31 mouse cellular contexts compared by ENCODE assay signal in genomic region chr11:66218469-66218868, GRCm38 (mm10). TPM values are rescaled to one million over a fixed set of nuclear protein-coding genes. Genes with fewer than 3 reads are reported as not detected.
DNase-seq lines count a peak whose midpoint lies in the region; ATAC-seq and TF ChIP-seq lines count a peak whose summit lies in the region.
"Had no signal": no experiment of that assay in that cellular context is flagged by ENCODE, and none has a peak within 500 bp of the region (broad histone marks: within the 10 kb centered on the region; RNA-seq: fewer than 3 reads in every experiment).

No protein-coding gene starts in this region.

- H3K27me3 ChIP-seq in midbrain, postnatal 0 days (ENCODE audit: insufficient read depth, low read length) = no peaks in the 10 kb centered on the region
- H3K27me3 ChIP-seq: embryonic facial prominence, embryonic 13.5 days; forebrain, embryonic 15.5 days; heart, embryonic 15.5 days; hindbrain, embryonic 12.5 days; limb, embryonic 13.5 days; megakaryocyte, embryonic 14.5 days; midbrain, embryonic 12.5 days; neural tube, embryonic 13.5 days; Patski had no signal

- H3K4me2 ChIP-seq in midbrain, postnatal 0 days (ENCODE audit: low read depth, low read length, poor library complexity, severe bottlenecking) = no peak overlapping the region
- H3K4me2 ChIP-seq: embryonic facial prominence, embryonic 13.5 days; forebrain, embryonic 15.5 days; heart, embryonic 15.5 days; hindbrain, embryonic 12.5 days; limb, embryonic 13.5 days; liver, embryonic 11.5 days; midbrain, embryonic 12.5 days; neural tube, embryonic 13.5 days had no signal

- DNase-seq in frontal cortex, adult 2 months (ENCODE audit: extremely low spot score in 1 of 2, low spot score in 1 of 2) = peak; percentile 40 to 70
- DNase-seq in frontal cortex, postnatal 14 days (ENCODE audit: low spot score in 2 of 2) = no peak
- DNase-seq in left cerebral cortex, adult 11 months (ENCODE audit: low spot score) = peak; percentile 31
- no peak for DNase-seq in left cerebral cortex, postnatal 4 days
- peak; percentile 38 to 84 for DNase-seq in left cerebral cortex, postnatal 25 days (ENCODE audit: low spot score in 2 of 2)
- no peak for DNase-seq in midbrain, postnatal 0 days (ENCODE audit: low spot score)
- DNase-seq in lung, adult 18-20 months = no peak
- DNase-seq: adrenal gland, postnatal 10 days; cerebellum, adult 11 months; cerebellum, adult 9-11 months; gastrocnemius, postnatal 14 days; heart, postnatal 36 days; kidney, adult 9 months; kidney, postnatal 10 days; lung, postnatal 36 days had no signal

- TF ChIP-seq CTCF in cortical plate, adult 2 months (IDR thresholded peaks at IDR 0.05; ENCODE audit: extremely low read depth, insufficient read depth, low read length) = peak; percentile 14; the same call in 1 of the 2 replicates
- TF ChIP-seq CTCF in midbrain, postnatal 0 days (IDR thresholded peaks at IDR 0.05) = no peak

- WGBS in midbrain, postnatal 0 days = 79% methylated on average over 3 of the region's 3 CpGs

- H3K4me3 ChIP-seq in cortical plate, adult 2 months (ENCODE audit: insufficient read depth, low read length) = no peak overlapping the region
- H3K4me3 ChIP-seq in midbrain, postnatal 0 days (ENCODE audit: low read depth, low read length) = no peak overlapping the region
- H3K4me3 ChIP-seq: embryonic facial prominence, embryonic 13.5 days; forebrain, embryonic 10.5 days; forebrain, embryonic 15.5 days; heart, embryonic 10.5 days; heart, embryonic 15.5 days; hindbrain, embryonic 12.5 days; limb, embryonic 13.5 days; megakaryocyte, embryonic 14.5 days; midbrain, embryonic 12.5 days; neural tube, embryonic 13.5 days had no signal

- H3K4me1 ChIP-seq in cortical plate, adult 2 months (ENCODE audit: control insufficient read depth, insufficient read depth, low read length) = no peaks in the 10 kb centered on the region; the same call in 1 of the 2 replicates
- no peaks in the 10 kb centered on the region for H3K4me1 ChIP-seq in midbrain, postnatal 0 days (ENCODE audit: insufficient read depth, low read length)
- H3K4me1 ChIP-seq: embryonic facial prominence, embryonic 13.5 days; forebrain, embryonic 10.5 days; heart, embryonic 10.5 days; heart, embryonic 15.5 days; hindbrain, embryonic 12.5 days; limb, embryonic 13.5 days; megakaryocyte, embryonic 14.5 days; midbrain, embryonic 12.5 days; neural tube, embryonic 13.5 days had no signal

- no peak overlapping the region for H3K9ac ChIP-seq in midbrain, postnatal 0 days (replicated peaks; ENCODE audit: low read length, poor library complexity, severe bottlenecking)
- H3K9ac ChIP-seq: embryonic facial prominence, embryonic 13.5 days; forebrain, embryonic 15.5 days; heart, embryonic 15.5 days; hindbrain, embryonic 12.5 days; limb, embryonic 13.5 days; midbrain, embryonic 12.5 days; neural tube, embryonic 13.5 days had no signal

- TF ChIP-seq POLR2A in cortical plate, adult 2 months (IDR thresholded peaks at IDR 0.05; ENCODE audit: extremely low read depth, insufficient read depth, low read length) = no peak

- intact Hi-C loops in left cerebral cortex, postnatal 4 days (cut with DNase I) = no loop called here
- intact Hi-C loops in left cerebral cortex, postnatal 25 days (cut with DNase I) = no loop called here

- H3K36me3 ChIP-seq in midbrain, postnatal 0 days (ENCODE audit: insufficient read depth, low read length) = 0 out of 2 replicates have a peak, but pooled peaks cover 2% of the 10 kb centered on the region
- H3K36me3 ChIP-seq: embryonic facial prominence, embryonic 13.5 days; forebrain, embryonic 10.5 days; forebrain, embryonic 15.5 days; heart, embryonic 10.5 days; heart, embryonic 15.5 days; hindbrain, embryonic 12.5 days; limb, embryonic 13.5 days; midbrain, embryonic 12.5 days; neural tube, embryonic 13.5 days had no signal

- H3K9me3 ChIP-seq in midbrain, postnatal 0 days (ENCODE audit: low read length) = no peaks in the 10 kb centered on the region
- H3K9me3 ChIP-seq: embryonic facial prominence, embryonic 13.5 days; forebrain, embryonic 10.5 days; forebrain, embryonic 15.5 days; heart, embryonic 10.5 days; heart, embryonic 15.5 days; hindbrain, embryonic 12.5 days; limb, embryonic 13.5 days; midbrain, embryonic 12.5 days; neural tube, embryonic 13.5 days had no signal

- H3K27ac ChIP-seq in cortical plate, adult 2 months (ENCODE audit: insufficient read depth, low read length) = no peak overlapping the region
- no peak overlapping the region for H3K27ac ChIP-seq in midbrain, postnatal 0 days (ENCODE audit: low read depth, low read length)
- H3K27ac ChIP-seq: embryonic facial prominence, embryonic 13.5 days; forebrain, embryonic 10.5 days; forebrain, embryonic 15.5 days; heart, embryonic 10.5 days; heart, embryonic 15.5 days; hindbrain, embryonic 12.5 days; limb, embryonic 13.5 days; midbrain, embryonic 12.5 days; neural tube, embryonic 13.5 days had no signal

- ATAC-seq in midbrain, postnatal 0 days (ENCODE audit: low FRiP score) = no peak
- ATAC-seq: forebrain, embryonic 15.5 days; intestine, postnatal 0 days; Patski had no signal

RNA-seq across cellular contexts. Expression of gene Dnah9, which starts 50.1 kb away (rescaled TPM):
- 0.76 and 0.98 TPM in 2 replicates for polyA plus RNA-seq in frontal cortex, adult 2 months (2012; rRNA removed)
- 1 to 10 TPM; 4.1 to 5.0 TPM for total RNA-seq in left cerebral cortex, postnatal 4 days (2021)
- 1.4 and 1.8 TPM in 2 replicates for polyA plus RNA-seq in cortical plate, adult 2 months (2012; rRNA removed)
- total RNA-seq in left cerebral cortex, postnatal 25 days (2021) = 1 to 10 TPM; 2.4 to 3.0 TPM
- 4.7 and 4.9 TPM in 2 replicates for total RNA-seq in midbrain, postnatal 0 days (2014; rRNA removed)
- polyA plus RNA-seq in midbrain, postnatal 0 days (2015; fragmentation: Nextera tagmentation; extraction: Ambion mirVana) = 2.0 and 2.3 TPM in 2 replicates
- total RNA-seq: gastrocnemius, postnatal 14 days; granulocyte monocyte progenitor cell, adult 5-6 weeks; heart, postnatal 36 days; MEL had no signal
- polyA plus RNA-seq: heart, embryonic 10.5 days; Patski had no signal

Comparison
In these comparisons a context has a peak if more than half of its experiments do, and no peak if none do; other contexts are left out.
1. DNase-seq: peak in frontal cortex, adult 2 months (2 of 2), left cerebral cortex, adult 11 months (single experiment) and left cerebral cortex, postnatal 25 days (2 of 2); none in frontal cortex, postnatal 14 days (0 of 2), left cerebral cortex, postnatal 4 days (single experiment), midbrain, postnatal 0 days (single experiment) and lung, adult 18-20 months (0 of 2).